ENCODE assay signal across 9 mouse cellular contexts in the genomic region with DNA sequence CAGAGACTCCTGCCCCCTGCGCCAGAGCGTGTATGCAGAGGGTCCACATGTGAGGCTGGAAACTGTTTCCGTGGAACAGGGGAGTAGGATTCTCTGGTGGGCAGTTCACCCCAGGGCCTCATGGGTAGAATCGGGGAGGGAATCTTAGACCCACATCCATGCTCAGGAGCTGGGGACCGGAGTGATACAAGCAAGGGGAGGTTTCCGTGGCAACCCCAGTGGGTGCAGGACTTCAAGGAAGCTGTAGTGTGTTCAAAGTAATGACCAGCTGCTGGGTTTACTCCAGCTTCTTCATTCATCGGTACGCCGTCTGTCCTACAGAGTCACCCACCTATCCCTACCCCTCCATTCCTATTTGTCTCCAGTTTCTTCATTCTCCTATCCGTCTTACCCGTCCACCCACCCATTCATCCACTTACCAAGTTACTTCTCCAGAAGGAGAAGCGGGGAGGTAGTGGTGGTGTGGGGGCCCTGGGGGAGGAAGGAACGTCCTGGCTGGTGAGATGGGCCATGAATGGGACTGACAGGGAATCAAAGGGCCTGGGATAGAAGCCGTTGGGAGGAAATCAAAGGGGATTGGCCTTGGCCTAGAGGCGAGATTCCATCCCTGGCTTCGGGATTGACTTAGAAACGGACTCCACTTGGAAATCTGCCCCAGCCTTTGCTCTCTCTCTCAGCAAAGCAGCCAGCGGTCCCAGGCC. TPM values are rescaled to one million over a fixed set of nuclear protein-coding genes. Genes with fewer than 3 reads are reported as not detected.
DNase-seq lines count a peak whose midpoint lies in the region; ATAC-seq and TF ChIP-seq lines count a peak whose summit lies in the region.
"Had no signal": no experiment of that assay in that cellular context is flagged by ENCODE, and none has a peak within 500 bp of the region (broad histone marks: within the 10 kb centered on the region; RNA-seq: fewer than 3 reads in every experiment).

No protein-coding gene starts in this region.

- peaks cover 3% of the 10 kb centered on the region; the same call in 1 of the 2 replicates for H3K4me1 ChIP-seq in intestine, embryonic 16.5 days (ENCODE audit: control insufficient read depth, insufficient read depth, low read length)
- no peaks in the 10 kb centered on the region for H3K4me1 ChIP-seq in intestine, postnatal 0 days (replicated peaks; ENCODE audit: control insufficient read depth, insufficient read depth, low read length)
- peaks cover 20% of the 10 kb centered on the region; the same call in 1 of the 2 replicates for H3K4me1 ChIP-seq in hindbrain, embryonic 13.5 days (replicated peaks)
- H3K4me1 ChIP-seq in midbrain, embryonic 12.5 days, result peaks cover 10% of the 10 kb centered on the region; the same call in 1 of the 2 replicates
- H3K4me1 ChIP-seq in forebrain, embryonic 13.5 days, result no peaks in the 10 kb centered on the region
- H3K4me1 ChIP-seq in heart, embryonic 11.5 days (ENCODE audit: control insufficient read depth, insufficient read depth, low read length), result no peaks in the 10 kb centered on the region; the same call in 1 of the 2 replicates

- no peaks in the 10 kb centered on the region for H3K36me3 ChIP-seq in intestine, embryonic 16.5 days (ENCODE audit: control insufficient read depth, insufficient read depth, low read length)
- H3K36me3 ChIP-seq in intestine, postnatal 0 days (ENCODE audit: control insufficient read depth, insufficient read depth), result no peaks in the 10 kb centered on the region
- no peaks in the 10 kb centered on the region for H3K36me3 ChIP-seq in hindbrain, embryonic 13.5 days
- H3K36me3 ChIP-seq in midbrain, embryonic 12.5 days, result no peaks in the 10 kb centered on the region
- H3K36me3 ChIP-seq in forebrain, embryonic 13.5 days (ENCODE audit: poor library complexity, severe bottlenecking), result no peaks in the 10 kb centered on the region
- no peaks in the 10 kb centered on the region for H3K36me3 ChIP-seq in heart, embryonic 11.5 days (ENCODE audit: control insufficient read depth, insufficient read depth, low read length)
- H3K36me3 ChIP-seq: G1E had no signal

- H3K4me3 ChIP-seq in intestine, embryonic 16.5 days (ENCODE audit: low read length), result no peak overlapping the region
- no peak overlapping the region for H3K4me3 ChIP-seq in intestine, postnatal 0 days (ENCODE audit: low read depth, low read length)
- no peak overlapping the region for H3K4me3 ChIP-seq in hindbrain, embryonic 13.5 days
- H3K4me3 ChIP-seq in midbrain, embryonic 12.5 days, result no peak overlapping the region
- no peak overlapping the region for H3K4me3 ChIP-seq in forebrain, embryonic 13.5 days
- no peak overlapping the region for H3K4me3 ChIP-seq in heart, embryonic 11.5 days (ENCODE audit: low read depth, low read length)

- TF ChIP-seq CTCF in intestine, postnatal 0 days (IDR thresholded peaks at IDR 0.05; ENCODE audit: low read depth), result no peak

- no peak for ATAC-seq in intestine, embryonic 16.5 days
- no peak for ATAC-seq in intestine, postnatal 0 days
- peak; percentile 78 for ATAC-seq in hindbrain, embryonic 13.5 days (ENCODE audit: low FRiP score)
- ATAC-seq in midbrain, embryonic 12.5 days (ENCODE audit: low FRiP score, low read depth), result no peak
- ATAC-seq in forebrain, embryonic 13.5 days, result no peak
- no peak for ATAC-seq in heart, embryonic 11.5 days (replicated peaks; ENCODE audit: insufficient number of reproducible peaks, low FRiP score, low TSS enrichment)

- no peak overlapping the region for H3K27ac ChIP-seq in intestine, embryonic 16.5 days (ENCODE audit: low read length)
- no peak overlapping the region for H3K27ac ChIP-seq in intestine, postnatal 0 days (ENCODE audit: low read depth, low read length)
- H3K27ac ChIP-seq in hindbrain, embryonic 13.5 days, result peak overlapping the region; percentile 48; the same call in 1 of the 2 replicates
- H3K27ac ChIP-seq in midbrain, embryonic 12.5 days (replicated peaks), result 0 out of 2 replicates have a peak overlapping the region, but pooled peaks have one; percentile 2
- no peak overlapping the region for H3K27ac ChIP-seq in forebrain, embryonic 13.5 days
- H3K27ac ChIP-seq in heart, embryonic 11.5 days (ENCODE audit: low read depth, low read length), result no peak overlapping the region

- H3K4me2 ChIP-seq in intestine, embryonic 16.5 days (ENCODE audit: low read depth, low read length), result no peak overlapping the region
- H3K4me2 ChIP-seq in intestine, postnatal 0 days (replicated peaks; ENCODE audit: low read depth), result no peak overlapping the region
- no peak overlapping the region for H3K4me2 ChIP-seq in hindbrain, embryonic 13.5 days
- no peak overlapping the region for H3K4me2 ChIP-seq in midbrain, embryonic 12.5 days (replicated peaks)
- H3K4me2 ChIP-seq in forebrain, embryonic 13.5 days, result no peak overlapping the region
- H3K4me2 ChIP-seq in heart, embryonic 11.5 days, result no peak overlapping the region

- H3K27me3 ChIP-seq in intestine, embryonic 16.5 days (replicated peaks; ENCODE audit: control insufficient read depth, insufficient read depth, low read length), result no peaks in the 10 kb centered on the region
- no peaks in the 10 kb centered on the region for H3K27me3 ChIP-seq in intestine, postnatal 0 days (replicated peaks; ENCODE audit: control insufficient read depth, insufficient read depth, low read length)
- H3K27me3 ChIP-seq in hindbrain, embryonic 13.5 days, result no peaks in the 10 kb centered on the region
- H3K27me3 ChIP-seq in midbrain, embryonic 12.5 days, result no peaks in the 10 kb centered on the region
- no peaks in the 10 kb centered on the region for H3K27me3 ChIP-seq in forebrain, embryonic 13.5 days
- no peaks in the 10 kb centered on the region for H3K27me3 ChIP-seq in heart, embryonic 11.5 days (ENCODE audit: control insufficient read depth, insufficient read depth, low read length)

- peak overlapping the region; percentile 7; the same call in 1 of the 2 replicates for H3K9ac ChIP-seq in intestine, embryonic 16.5 days (ENCODE audit: low read depth, low read length)
- no peak overlapping the region for H3K9ac ChIP-seq in intestine, postnatal 0 days (ENCODE audit: low read depth, low read length)
- H3K9ac ChIP-seq in hindbrain, embryonic 13.5 days, result no peak overlapping the region
- H3K9ac ChIP-seq in midbrain, embryonic 12.5 days (replicated peaks), result no peak overlapping the region
- no peak overlapping the region for H3K9ac ChIP-seq in forebrain, embryonic 13.5 days
- no peak overlapping the region for H3K9ac ChIP-seq in heart, embryonic 11.5 days (ENCODE audit: low read depth, low read length)

- peaks cover 3% of the 10 kb centered on the region for H3K9me3 ChIP-seq in intestine, embryonic 16.5 days (ENCODE audit: control insufficient read depth, low read length)
- no peaks in the 10 kb centered on the region for H3K9me3 ChIP-seq in intestine, postnatal 0 days (ENCODE audit: control insufficient read depth)
- no peaks in the 10 kb centered on the region for H3K9me3 ChIP-seq in hindbrain, embryonic 13.5 days
- peaks cover 3% of the 10 kb centered on the region; the same call in 1 of the 2 replicates for H3K9me3 ChIP-seq in midbrain, embryonic 12.5 days
- H3K9me3 ChIP-seq in forebrain, embryonic 13.5 days (replicated peaks), result 0 out of 2 replicates have a peak, but pooled peaks cover 4% of the 10 kb centered on the region
- no peaks in the 10 kb centered on the region for H3K9me3 ChIP-seq in heart, embryonic 11.5 days (replicated peaks; ENCODE audit: control insufficient read depth, low read length)
- H3K9me3 ChIP-seq: G1E had no signal

- 78% methylated on average over 18 of the region's 18 CpGs for WGBS in intestine, embryonic 16.5 days
- 86% methylated on average over 18 of the region's 18 CpGs for WGBS in intestine, postnatal 0 days
- WGBS in hindbrain, embryonic 13.5 days, result 57% methylated on average over 18 of the region's 18 CpGs
- 68% methylated on average over 18 of the region's 18 CpGs for WGBS in midbrain, embryonic 12.5 days
- 73% methylated on average over 18 of the region's 18 CpGs for WGBS in forebrain, embryonic 13.5 days
- WGBS in heart, embryonic 11.5 days (ENCODE audit: insufficient replicate concordance), result 80% methylated on average over 18 of the region's 18 CpGs

- peak; percentile 31 for DNase-seq in cerebellum, adult 9-10 months
- DNase-seq in embryo, embryonic 9.5 days (ENCODE audit: extremely low spot score), result no peak

RNA-seq across cellular contexts. Expression of a gene that starts 41.4 kb away (rescaled TPM):
- 407 and 467 TPM in 2 replicates for polyA plus RNA-seq in intestine, embryonic 16.5 days (2015; fragmentation: Nextera tagmentation; extraction: Ambion mirVana)
- polyA plus RNA-seq in intestine, postnatal 0 days (2015; fragmentation: Nextera tagmentation; extraction: Ambion mirVana), result 268 and 276 TPM in 2 replicates
- polyA plus RNA-seq in hindbrain, embryonic 13.5 days (2015; fragmentation: Nextera tagmentation; extraction: Ambion mirVana), result 329 and 334 TPM in 2 replicates
- polyA plus RNA-seq in midbrain, embryonic 12.5 days (2016; fragmentation: Nextera tagmentation; extraction: Ambion mirVana), result 294 and 304 TPM in 2 replicates
- 383 and 388 TPM in 2 replicates for polyA plus RNA-seq in forebrain, embryonic 13.5 days (2015; fragmentation: Nextera tagmentation; extraction: Ambion mirVana)
- 287 and 345 TPM in 2 replicates for polyA plus RNA-seq in heart, embryonic 11.5 days (2014; fragmentation: Nextera tagmentation; extraction: Ambion mirVana)

RNA-seq across cellular contexts. Expression of a gene that starts 48.6 kb away (rescaled TPM):
- 232 and 245 TPM in 2 replicates for polyA plus RNA-seq in intestine, embryonic 16.5 days (2015; fragmentation: Nextera tagmentation; extraction: Ambion mirVana)
- 106 and 118 TPM in 2 replicates for polyA plus RNA-seq in intestine, postnatal 0 days (2015; fragmentation: Nextera tagmentation; extraction: Ambion mirVana)
- polyA plus RNA-seq in hindbrain, embryonic 13.5 days (2015; fragmentation: Nextera tagmentation; extraction: Ambion mirVana), result 234 and 269 TPM in 2 replicates
- 355 and 390 TPM in 2 replicates for polyA plus RNA-seq in midbrain, embryonic 12.5 days (2016; fragmentation: Nextera tagmentation; extraction: Ambion mirVana)
- 90.9 and 119 TPM in 2 replicates for polyA plus RNA-seq in forebrain, embryonic 13.5 days (2015; fragmentation: Nextera tagmentation; extraction: Ambion mirVana)
- polyA plus RNA-seq in heart, embryonic 11.5 days (2014; fragmentation: Nextera tagmentation; extraction: Ambion mirVana), result 411 and 415 TPM in 2 replicates
- polyA plus RNA-seq: G1E had no signal

Comparison
In these comparisons a context has a peak if more than half of its experiments do, and no peak if none do; other contexts are left out.
1. H3K27ac ChIP-seq: peak in hindbrain, embryonic 13.5 days (single experiment) and midbrain, embryonic 12.5 days (single experiment); none in intestine, embryonic 16.5 days (single experiment), intestine, postnatal 0 days (single experiment), forebrain, embryonic 13.5 days (single experiment) and heart, embryonic 11.5 days (single experiment).